Mouse (Mus musculus): Measurements from ENCODE around the gene Adora1.
A peak's percentile ranks its signal among the peaks of the same experiment; 100 is the strongest.

The Adora1 gene

DNA sequence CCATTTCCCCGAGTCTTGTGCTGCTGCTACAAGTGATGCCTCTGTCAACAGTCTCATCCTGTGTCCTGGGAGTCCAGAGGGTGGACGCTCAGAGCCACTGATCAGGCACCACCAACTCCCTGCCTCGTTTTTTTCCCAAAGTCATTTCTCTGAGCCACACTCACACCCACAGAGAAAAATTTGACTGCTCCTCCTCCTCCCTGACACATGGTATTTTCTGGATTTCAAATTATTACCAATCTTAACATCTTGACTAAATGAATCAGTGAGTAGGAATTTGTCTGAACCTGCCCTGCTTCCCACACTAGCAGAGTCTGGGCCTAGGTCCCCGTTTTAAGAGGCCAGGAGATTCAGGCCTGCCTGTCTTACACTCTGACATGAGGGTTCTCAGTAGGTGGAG is 43.2 kb downstream of the Adora1 start:
- no peak for DNase-seq

DNA sequence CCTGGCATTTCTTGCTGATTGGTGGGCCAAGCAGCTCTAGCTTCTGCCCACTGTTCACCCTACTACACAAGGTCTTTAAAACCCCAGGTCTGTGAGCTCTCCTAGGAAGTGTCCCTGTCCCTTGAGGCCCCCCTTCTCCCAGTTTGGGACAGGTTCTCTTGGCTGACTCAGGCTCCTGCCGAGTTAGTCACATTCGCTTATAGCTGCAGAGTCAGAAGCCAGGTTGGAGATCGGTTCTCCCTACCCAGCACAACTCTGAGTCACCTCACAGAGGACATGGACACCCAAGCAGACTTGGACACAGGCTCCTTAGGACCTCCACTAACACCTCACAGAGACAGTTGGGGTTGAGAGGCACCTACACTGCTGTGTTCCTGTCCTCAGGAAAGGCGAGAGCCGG is 44.0 kb downstream of the Adora1 start:
- DNase-seq, result no peak

DNA sequence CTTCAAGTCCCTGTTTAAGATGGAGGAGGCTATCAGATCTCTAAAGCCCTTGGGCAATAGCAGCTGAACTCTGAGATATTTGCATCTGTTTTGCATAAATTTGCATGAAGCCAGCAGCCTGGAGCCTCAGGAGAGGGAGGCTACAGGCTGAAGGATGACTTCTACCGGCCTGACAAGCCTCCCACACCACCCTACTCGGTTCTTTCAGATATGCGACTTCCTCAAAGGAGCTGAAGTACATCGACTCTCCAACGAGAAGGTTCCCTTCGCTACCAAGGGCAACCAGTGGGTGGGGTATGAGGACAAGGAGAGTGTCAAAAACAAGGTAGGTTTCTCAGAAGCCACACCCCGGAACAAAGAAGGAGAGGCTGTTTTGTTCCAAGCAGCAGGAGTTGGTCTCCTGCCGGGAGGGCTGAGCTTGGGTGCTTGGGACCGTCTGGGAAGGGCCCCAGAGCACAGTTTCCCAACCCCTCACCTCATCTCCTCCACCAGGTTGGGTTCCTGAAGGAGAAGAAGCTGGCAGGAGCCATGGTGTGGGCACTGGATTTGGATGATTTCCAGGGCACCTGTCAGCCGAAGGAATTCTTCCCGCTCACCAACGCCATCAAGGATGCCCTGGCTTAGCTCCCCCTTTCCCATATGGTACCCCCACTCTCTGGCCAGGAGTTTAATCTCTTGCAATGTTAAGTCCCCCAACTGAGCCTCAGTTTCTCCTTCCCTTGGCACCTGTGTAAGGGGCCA is 46.1 kb downstream of the Adora1 start:
- peak; percentile 19 for DNase-seq

DNA sequence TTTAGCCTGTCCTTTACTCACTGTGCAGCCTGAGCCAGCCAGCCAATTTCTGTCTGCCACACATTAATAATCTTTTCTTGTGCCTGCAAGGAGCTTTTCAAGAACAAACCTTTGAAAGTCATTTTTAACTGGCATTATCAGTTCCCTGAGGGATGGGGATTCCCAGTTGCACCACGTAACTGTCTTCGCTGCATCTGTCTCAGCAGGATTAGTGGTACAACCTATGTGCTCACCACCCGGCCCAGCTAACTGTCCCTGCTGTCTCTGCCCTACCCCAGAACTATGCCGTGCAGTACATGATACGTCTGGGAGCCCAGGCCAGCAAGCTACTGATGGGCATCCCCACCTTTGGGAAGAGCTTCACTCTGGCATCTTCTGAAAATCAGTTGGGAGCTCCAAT is 47.0 kb downstream of the Adora1 start:
- no peak for DNase-seq

DNA sequence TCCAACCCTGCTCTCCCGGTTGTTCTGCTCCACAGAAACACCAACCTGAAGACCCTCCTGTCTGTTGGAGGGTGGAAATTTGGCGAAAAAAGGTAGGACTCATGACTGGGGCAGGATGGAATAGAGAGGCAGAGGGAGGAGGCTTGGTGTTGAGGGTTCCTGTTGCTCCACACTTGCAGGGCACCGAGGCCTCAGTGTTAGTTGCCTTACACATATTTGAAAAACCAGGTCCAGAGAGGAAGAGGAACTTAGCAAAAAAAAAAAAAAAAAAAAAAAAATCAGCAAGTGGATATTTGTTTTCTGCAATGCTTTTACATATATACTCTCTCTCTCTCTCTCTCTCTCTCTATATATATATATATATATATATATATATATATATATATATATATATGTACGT is 51.1 kb downstream of the Adora1 start:
- DNase-seq, result no peak

DNA sequence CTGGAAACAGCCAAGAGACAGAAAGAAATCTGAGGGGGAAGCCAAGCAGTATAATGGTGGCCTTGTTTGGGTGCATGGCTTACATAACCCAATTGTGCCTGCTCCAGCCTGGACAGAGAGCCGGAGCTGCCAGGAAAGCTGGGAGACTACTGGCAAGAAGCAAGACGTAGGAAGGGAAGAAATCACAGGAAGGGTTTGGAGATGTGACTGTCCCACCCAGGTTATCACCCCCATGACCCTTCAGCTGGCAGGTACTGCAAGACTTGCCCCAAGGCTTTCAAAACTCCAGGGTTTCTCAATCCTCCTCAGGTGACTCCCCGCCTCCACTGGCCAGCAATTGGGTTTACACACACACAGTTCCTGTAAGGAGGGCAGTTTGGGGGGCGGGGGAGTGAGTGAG is 53.2 kb downstream of the Adora1 start, which contains the start of gene Chil1:
Chil1 (plus strand) TSS at position 152 of the 400 bp plus-strand sequence.
- DNase-seq, result no peak

DNA sequence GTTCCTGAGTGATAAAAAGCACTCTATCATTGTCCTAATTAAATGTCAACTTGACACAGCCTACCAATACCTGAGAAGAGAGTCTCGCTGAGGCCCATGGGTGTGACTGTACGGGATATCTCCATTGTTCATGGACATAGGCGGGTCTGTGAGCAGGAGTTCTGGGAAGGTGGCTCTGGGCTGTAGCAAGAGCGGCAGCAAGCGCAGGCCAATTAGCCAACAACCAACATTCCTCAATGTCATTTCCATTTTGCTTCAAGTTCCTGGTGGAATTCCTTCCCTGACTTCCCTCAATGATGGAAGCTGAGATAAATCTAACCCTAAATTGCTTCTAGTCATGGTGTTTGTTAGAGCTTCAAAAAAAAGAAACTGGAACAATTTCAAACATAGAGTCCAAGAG is 57.3 kb downstream of the Adora1 start:
- DNase-seq, result no peak

DNA sequence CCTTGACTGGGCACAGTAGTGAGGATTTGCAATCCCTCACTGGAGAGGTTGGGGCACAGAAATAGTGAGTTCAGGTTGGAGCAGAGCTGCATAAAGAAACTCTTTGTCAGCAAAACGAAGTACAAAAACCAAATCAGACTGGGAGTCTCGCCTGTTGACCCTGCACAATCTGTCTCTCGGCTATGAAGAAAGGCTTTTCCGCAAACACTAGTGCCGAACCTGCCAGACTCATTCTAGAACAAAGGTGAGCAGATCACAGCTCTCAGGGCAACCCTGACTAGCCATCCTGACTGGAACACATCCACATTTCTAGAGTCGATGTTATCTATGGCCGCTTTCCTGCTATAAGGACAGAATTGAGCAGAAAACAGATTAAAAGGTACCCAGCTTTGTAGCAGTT is 62.1 kb downstream of the Adora1 start:
- DNase-seq, result no peak

DNA sequence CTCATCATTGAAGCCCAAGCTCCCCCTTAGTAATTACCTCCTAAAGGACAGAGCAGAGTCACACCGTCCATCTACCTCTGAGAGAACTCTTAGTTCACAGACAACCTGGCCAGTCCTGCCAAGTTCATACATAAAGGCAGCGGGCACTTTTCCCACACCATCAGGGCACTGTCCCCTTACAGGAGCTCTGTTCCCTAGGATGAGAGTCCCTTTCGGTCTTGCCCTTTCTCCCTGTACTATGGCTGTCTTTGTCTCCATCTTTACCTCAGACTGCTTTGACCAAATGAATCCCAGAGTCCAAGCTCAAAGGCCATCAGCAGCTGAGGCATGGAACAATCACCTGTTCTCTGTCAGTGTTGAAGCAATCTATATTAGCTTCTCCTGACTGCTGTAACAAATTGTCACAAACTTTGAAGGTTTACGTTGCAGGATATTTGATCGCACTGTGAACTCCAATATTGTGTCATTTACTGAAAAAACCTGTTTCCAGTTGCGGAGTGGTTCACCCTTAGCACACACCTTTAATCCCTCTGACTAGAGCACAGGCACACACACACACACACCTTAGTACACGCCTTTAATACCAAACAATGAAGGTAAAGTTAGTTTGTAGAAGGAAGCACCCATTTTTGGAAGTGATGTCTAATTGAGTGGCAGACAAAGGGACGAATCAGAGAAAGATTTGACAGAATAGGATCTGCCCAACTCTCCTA is 66.1 kb downstream of the Adora1 start:
- DNase-seq, result no peak

DNA sequence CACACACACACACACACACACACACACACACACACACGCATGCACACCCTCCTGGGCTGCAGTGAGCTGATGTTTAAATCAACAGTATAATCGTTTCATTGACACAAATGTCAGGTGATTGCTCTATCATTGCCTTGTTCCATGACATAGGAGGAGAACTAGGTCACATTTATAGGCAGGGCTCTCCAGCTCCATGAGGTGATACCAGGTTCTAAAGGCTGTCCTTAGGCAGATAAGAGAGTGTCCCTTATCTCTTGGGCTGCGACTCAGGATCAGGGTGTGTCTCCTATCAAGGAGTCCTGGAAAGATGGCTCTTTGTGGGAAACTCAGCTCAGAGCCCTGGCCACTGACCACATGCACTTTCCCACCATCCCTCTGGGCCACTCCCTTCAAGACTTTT is 66.7 kb downstream of the Adora1 start:
- no peak for DNase-seq

DNA sequence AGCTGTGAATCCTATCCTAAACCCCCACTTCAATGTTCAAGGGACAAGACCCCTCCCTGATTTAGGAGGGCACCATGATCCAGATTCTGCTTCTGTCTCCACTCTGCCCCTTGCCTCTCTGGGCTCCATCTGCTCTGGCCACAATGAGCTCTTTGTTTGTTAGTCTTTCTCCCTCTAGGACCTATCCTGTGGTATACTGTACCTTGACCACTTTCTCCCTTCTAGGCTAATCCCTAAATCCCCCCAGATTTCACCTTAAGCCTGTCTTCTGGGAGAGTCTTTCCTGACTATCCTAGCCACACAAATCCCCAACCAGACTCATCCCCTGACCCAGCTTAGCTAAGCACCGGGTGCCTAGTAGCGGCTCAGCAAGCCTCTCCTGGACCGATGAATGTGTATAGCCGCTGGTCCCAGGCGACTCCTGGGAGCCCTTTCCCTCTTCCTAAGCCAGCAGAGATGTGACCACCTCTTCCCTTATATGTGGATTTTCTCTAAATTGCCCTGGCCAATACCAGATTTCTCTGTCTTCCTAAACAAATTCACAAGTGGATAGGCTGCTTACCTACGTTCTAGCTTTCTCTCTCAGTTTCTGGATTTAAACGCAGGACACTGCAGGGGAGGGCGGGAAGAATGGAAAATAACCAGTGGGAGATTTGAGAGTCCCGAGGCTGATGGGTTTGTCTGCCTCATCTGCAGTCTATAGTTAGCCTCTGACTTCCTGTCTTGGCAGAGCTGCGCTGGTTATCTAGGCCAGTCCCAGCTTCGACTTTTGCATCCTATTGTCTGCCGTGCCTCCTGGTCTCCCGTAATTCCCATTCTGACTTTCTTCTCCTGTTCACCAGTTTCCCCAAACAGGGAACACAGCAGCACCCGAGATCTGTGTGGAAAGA is 67.6 kb downstream of the Adora1 start:
- no peak for DNase-seq

DNA sequence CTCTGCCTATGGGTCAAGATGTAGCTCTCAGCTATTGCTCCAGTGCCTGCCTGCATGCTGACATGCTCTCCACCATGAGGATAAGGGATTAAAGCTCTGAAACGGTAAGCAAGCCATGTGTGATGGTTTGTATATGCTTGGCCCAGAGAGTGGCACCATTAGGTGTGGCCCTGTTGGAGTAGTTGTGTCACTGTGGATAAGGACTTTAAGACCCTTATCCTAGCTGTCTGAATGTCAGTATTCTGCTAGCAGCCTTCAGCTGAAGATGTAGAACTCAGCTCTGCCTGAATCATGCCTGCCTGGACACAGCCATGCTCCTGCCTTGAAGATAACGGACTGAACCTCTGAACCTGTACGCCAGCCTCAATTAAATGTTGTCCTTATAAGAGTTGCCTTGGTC is 68.7 kb downstream of the Adora1 start:
- no peak for DNase-seq

DNA sequence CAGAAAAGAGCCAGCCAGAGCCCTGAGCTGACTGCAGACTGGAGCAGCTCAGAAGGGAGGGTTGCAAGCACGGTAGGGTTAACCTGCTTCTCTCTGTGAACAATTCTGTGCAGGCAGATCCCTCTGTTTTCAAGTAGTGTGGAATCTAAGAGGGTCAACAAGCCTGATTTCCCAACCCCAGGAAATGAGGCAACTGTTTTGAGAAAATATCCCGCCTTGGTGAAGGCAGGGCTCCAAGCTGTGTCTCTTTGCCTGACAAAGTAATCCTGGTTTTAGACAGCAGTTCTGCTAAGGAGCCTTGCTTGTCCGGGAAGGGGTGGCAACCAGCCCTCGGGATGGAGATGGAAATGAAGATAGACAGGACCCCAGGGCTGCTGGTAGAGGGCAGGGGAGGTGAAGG is 70.8 kb downstream of the Adora1 start:
- DNase-seq, result no peak

DNA sequence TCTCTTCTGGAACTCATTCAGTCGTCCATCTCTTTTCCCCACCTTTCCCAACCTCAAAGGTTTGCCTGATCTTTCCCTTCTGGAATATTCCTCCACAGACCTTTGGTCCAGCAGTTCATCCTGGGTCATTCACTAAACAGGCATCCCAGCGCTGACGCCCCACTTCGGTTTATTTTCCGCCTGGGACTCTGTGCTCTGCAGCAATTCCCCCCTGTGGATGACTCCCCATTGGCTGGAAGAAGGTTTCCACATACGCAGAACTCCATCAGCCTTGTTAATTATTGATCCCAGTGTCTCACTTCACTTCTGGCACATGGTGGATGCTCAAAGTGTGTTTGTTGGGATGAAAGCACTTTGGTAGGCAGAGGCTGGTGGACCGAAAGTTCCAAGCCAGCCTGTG is 71.8 kb downstream of the Adora1 start:
- DNase-seq, result no peak

DNA sequence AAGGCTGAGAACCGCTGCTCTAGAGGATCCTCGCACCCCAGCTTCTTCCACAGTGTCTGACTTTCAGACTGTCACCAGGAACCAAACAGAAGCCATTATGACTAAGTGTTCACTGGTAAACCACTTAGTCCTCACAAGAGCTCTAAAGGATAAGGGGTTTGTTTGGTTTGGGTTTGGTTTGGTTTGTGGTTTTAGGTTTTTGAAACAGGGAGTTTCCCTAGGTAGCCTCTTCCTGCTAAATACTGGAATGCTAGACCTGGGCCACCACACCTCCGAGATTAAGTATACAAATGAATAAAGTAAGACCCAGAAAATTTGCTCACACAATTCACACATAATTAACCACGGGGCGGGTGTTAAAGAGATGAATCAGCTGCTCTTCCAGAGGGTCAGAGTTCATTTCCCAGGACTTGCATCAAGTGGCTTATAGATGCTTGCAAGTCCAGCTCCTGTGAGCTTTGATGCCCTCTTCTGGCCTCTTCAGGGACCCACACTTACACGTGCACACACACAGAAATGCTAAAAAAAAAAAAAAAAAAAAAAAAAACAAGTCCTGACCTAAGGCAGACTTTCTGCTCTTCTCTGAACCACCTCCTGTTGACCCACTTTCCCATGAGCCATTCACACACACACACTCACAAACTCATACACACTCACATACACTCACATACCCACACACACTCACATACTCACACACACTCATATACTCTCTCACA is 72.6 kb downstream of the Adora1 start:
- DNase-seq, result no peak

DNA sequence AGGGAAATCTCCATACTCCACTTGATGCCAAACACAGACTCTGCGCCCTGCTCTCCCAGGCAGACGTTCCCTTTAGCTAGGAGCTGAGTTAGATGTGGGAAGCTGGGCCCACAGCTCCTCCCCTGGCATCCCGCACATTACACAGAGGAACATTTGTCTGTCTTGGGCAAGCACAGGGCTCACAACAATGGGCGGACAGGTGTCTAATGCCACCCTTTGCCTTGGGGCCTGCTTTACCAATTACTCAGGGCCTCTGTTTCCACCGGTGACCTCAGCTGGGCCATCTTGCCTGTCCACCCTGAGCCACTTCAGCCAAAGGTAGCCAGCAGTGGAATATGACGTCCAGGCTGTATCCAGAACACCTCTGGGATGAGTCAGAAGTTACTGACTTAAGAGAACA is 73.8 kb downstream of the Adora1 start:
- DNase-seq, result no peak

DNA sequence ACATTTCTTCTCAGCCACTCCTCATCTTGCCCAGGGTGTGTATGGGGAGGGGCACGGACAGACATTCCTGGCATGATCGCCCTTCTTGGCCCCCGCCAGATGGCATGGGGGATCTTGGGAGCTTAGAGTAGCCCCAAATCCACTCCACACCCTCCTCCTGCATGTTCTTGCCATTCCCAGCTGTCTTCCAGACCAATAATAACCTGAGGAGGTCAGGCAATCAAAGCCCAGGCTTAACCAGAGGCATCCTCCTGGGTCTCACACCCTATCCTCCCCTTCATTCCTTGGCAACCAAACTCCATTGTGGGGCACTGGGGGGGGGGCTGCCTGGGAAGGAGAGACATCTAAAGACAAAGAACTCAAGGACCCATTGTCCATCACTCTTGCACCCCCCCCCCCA is 74.8 kb downstream of the Adora1 start:
- DNase-seq, result no peak

DNA sequence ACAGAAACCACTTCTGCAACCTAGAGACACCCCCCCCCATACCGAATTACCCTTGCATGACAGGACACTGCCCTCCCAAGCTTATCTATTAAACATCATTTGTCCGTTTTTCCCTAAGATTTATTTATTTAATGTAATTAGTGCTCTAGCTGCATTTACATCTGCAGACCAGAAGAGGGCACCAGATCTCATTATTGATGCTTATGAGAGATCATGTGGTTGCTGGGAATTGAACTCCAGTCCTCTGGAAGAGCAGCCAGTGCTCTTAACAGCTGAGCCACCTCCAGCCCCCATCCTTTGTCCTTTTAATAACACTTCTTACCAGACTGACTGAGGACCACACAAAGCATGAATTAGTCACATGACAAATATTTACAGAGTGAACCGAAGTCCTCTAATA is 80.6 kb downstream of the Adora1 start:
- no peak for DNase-seq

DNA sequence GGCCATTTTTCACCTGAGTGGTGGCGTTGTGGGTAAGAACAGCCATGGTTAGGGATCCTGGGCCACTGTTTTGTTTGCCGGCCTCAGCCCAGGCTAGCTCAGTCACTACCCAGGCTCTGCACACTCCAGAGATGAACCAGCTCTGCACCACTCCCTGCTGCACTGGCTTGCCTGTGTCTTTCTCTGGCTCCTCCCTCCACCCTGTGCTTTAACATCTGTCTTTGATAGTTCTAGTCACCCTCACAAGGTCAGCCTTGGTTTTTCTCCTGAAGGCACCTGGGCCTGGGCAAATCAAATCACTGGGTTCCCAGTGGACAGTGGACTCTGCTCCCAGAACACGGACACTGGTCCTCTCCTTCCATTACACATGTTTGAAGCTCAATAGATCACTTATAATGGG is 81.1 kb downstream of the Adora1 start:
- DNase-seq, result no peak

DNA sequence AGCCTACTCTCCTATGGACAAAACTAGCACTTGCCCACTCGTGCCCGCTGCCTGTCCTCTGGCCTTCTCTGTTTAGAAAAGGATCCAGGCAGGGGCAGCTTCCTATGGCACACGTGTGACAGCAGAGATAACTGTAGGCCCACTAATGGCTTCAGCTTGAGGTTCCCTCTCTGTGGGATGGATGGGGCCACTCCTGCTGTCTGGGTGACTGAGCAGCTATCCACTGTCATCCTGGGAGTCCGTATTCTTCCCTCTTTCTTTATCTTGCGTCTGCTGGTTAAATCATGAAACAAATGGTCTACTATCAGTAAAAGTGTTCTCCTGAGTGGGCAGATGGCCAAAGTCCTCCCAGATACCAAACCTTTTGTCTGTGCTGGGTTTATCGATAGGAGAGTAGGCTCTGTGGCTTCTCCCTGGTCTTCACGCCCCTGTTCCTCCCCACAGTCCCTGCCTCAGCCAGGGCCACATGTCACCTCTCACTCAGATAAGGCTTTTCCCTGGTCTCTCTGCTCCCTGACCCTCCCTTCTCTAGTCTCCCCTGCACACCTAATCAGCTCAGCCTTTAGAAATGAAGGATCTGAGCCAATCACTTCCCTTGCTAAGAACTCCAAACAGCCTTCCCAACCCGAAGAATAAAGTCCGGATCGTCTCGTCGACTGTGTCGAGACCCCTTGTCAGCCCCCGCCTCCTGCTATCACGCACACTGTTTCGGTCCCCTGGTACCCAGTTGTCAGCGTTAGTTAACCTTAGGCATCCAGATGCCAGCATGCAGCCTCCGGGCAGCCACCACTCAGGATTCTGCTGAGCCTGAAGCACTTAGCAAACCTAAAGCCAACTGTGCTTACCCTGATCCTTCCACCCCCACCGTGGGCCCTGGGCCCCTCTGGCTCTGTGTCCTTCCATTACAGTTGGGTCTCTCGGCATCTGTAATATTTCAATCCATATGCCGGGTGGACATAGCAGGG is 82.3 kb downstream of the Adora1 start:
- no peak for DNase-seq

DNA sequence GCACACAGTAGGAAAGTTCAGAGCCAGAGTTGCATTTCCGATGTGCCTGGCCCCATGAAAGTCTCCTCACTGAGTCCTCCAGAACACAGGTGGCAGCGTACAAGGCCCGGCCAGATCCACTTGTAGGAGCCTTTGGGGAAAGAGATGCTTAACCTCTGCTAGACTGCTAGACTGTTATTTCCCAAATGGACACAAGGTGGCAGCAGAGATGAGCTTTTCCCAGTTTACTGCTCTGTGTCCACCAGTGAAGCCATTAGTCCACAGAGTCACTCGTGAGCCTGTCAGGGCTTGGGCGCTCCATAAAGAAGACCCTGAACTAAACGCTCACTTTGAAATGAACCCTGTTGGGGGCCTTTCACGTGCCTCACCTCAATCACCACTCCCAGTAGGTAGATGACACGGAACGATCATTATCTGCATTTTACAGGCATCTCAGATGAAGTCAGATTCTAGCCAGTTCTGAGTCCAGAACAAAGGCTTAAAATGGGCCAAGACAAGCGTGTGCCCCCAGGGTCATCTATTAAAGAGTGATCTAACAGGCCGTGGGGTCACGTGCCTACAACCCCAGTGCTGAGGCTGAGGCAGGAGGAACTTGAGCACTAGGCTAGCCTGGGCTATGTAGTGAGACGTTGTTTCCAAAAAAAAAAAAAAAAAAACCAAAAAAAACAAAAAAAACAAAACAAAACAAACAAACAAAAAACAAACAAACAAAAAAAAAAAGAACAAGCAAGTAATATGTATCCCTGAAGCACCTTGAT is 83.4 kb downstream of the Adora1 start:
- DNase-seq, result peak; percentile 68
